Mouse (Mus musculus) neural tube, embryonic 13.5 days (tissue): ENCODE results near the gene Scnn1a. TPM values are rescaled to one million over a fixed set of nuclear protein-coding genes. Genes with fewer than 3 reads are reported as not detected.

ENCODE experiments used
- ATAC-seq: fragments of 200-750 bp; cut with Nextera tagmentation; 2 replicates; pipeline ENCODE4 v1.8.0; 2017; ENCODE audit warnings: low read depth, mild to moderate bottlenecking, moderate TSS enrichment, moderate library complexity
- H3K27ac ChIP-seq: fragments of 300-500 bp; sonication (generic); replicated peaks from 2 replicates; pipeline ENCODE4 v1.5.1; 2015; ENCODE audit warnings: moderate library complexity, mild to moderate bottlenecking, inconsistent platforms
- H3K27me3 ChIP-seq: fragments of 300-500 bp; sonication (generic); 2 replicates; pipeline ENCODE4 v1.6.1; 2015; ENCODE audit warnings: mild to moderate bottlenecking, inconsistent platforms
- H3K36me3 ChIP-seq: fragments of 300-500 bp; sonication (generic); 2 replicates; pipeline ENCODE4 v1.6.1; 2015; ENCODE audit warnings: mild to moderate bottlenecking, inconsistent platforms
- H3K4me1 ChIP-seq: fragments of 300-500 bp; sonication (generic); replicated peaks from 2 replicates; pipeline ENCODE4 v1.6.1; 2015; ENCODE audit warnings: inconsistent platforms
- H3K4me2 ChIP-seq: fragments of 300-500 bp; sonication (generic); 2 replicates; pipeline ENCODE4 v1.6.1; 2015; ENCODE audit warnings: inconsistent platforms, mild to moderate bottlenecking, moderate library complexity
- H3K4me3 ChIP-seq: fragments of 300-500 bp; sonication (generic); 2 replicates; pipeline ENCODE4 v1.5.1; 2015; ENCODE audit warnings: mild to moderate bottlenecking, inconsistent platforms
- H3K9ac ChIP-seq: fragments of 300-500 bp; sonication (generic); 2 replicates; pipeline ENCODE4 v1.6.1; 2015; ENCODE audit warnings: moderate library complexity, mild to moderate bottlenecking, inconsistent platforms
- H3K9me3 ChIP-seq: fragments of 300-500 bp; sonication (generic); 2 replicates; pipeline ENCODE4 v1.6.1; 2016; ENCODE audit warnings: inconsistent platforms
- WGBS: fragments of 180-500 bp; shearing (Covaris S2); methylation state at CpG from one replicate; pipeline ENCODE4 v1.1.7; 2015; 5-methylcytosine and 5-hydroxymethylcytosine counted together
- polyA plus RNA-seq: library from polyadenylated mRNA; unstranded; fragments of >200 nt; fragmentation: Nextera tagmentation; extraction: Ambion mirVana; gene quantifications from 2 replicates; pipeline ENCODE4 v1.2.1, GENCODE M21; 2015

Gene Scnn1a
- polyA plus RNA-seq, 1 experiment from 2014 or later: 0.36 TPM

GRCm38 (mm10) chr6:125328243-125328642, 7.8 kb downstream of the Scnn1a start:
- no peaks in the 10 kb centered on the region for H3K9me3 ChIP-seq
- no peak overlapping the region for H3K27ac ChIP-seq
- peaks cover 5% of the 10 kb centered on the region; the same call in 1 of the 2 replicates for H3K4me1 ChIP-seq
- H3K4me3 ChIP-seq: no peak overlapping the region
- H3K36me3 ChIP-seq: no peaks in the 10 kb centered on the region
- ATAC-seq: no peak
- no peak overlapping the region for H3K9ac ChIP-seq
- H3K27me3 ChIP-seq: peaks cover 7% of the 10 kb centered on the region
- 81% methylated on average over 5 of the region's 5 CpGs for WGBS
- no peak overlapping the region for H3K4me2 ChIP-seq

- Histone ChIP-seq H3K4me2 (peak overlapping the region; percentile 75), H3K27me3 (no peaks in the 10 kb centered on the region), H3K27ac (no peak overlapping the region), H3K4me1 (peaks cover 5% of the 10 kb centered on the region; the same call in 1 of the 2 replicates), H3K4me3 (peak overlapping the region; percentile 47), H3K9me3 (no peaks in the 10 kb centered on the region), H3K36me3 (no peaks in the 10 kb centered on the region), H3K9ac (peak overlapping the region; percentile 68)
- peak; percentile 90 for ATAC-seq
- under 1% methylated on average over 39 of the region's 39 CpGs for WGBS
Measured at GRCm38 (mm10) chr6:125330626-125331326, 10.3 kb downstream of the Scnn1a start.

- Histone ChIP-seq H3K36me3 (no peaks in the 10 kb centered on the region), H3K27me3 (no peaks in the 10 kb centered on the region), H3K4me2 (no peak overlapping the region), H3K4me1 (peaks cover 5% of the 10 kb centered on the region; the same call in 1 of the 2 replicates), H3K9me3 (no peaks in the 10 kb centered on the region), H3K4me3 (no peak overlapping the region), H3K27ac (no peak overlapping the region), H3K9ac (no peak overlapping the region)
- no peak for ATAC-seq
- 79% methylated on average over 14 of the region's 14 CpGs for WGBS
Measured at GRCm38 (mm10) chr6:125333112-125333899, 12.8 kb downstream of the Scnn1a start.

GRCm38 (mm10) chr6:125334356-125334755, 13.9 kb downstream of the Scnn1a start:
- Histone ChIP-seq H3K9me3 (no peaks in the 10 kb centered on the region), H3K36me3 (no peaks in the 10 kb centered on the region), H3K27ac (no peak overlapping the region), H3K4me3 (no peak overlapping the region), H3K27me3 (no peaks in the 10 kb centered on the region), H3K4me2 (no peak overlapping the region), H3K4me1 (peaks cover 5% of the 10 kb centered on the region; the same call in 1 of the 2 replicates), H3K9ac (no peak overlapping the region)
- 39% methylated on average over 2 of the region's 2 CpGs for WGBS
- no peak for ATAC-seq

- H3K9me3 ChIP-seq: no peaks in the 10 kb centered on the region
- no peak overlapping the region for H3K9ac ChIP-seq
- no peaks in the 10 kb centered on the region for H3K4me1 ChIP-seq
- no peak overlapping the region for H3K4me3 ChIP-seq
- H3K27me3 ChIP-seq: no peaks in the 10 kb centered on the region
- H3K36me3 ChIP-seq: no peaks in the 10 kb centered on the region
- H3K4me2 ChIP-seq: no peak overlapping the region
- 78% methylated on average over 9 of the region's 9 CpGs for WGBS
- H3K27ac ChIP-seq: no peak overlapping the region
- ATAC-seq: no peak
Measured at GRCm38 (mm10) chr6:125338791-125339660, 18.6 kb downstream of the Scnn1a start.

- no peaks in the 10 kb centered on the region for H3K27me3 ChIP-seq
- H3K9me3 ChIP-seq: no peaks in the 10 kb centered on the region
- no peak overlapping the region for H3K4me3 ChIP-seq
- no peak overlapping the region for H3K9ac ChIP-seq
- H3K36me3 ChIP-seq: no peaks in the 10 kb centered on the region
- no peak overlapping the region for H3K4me2 ChIP-seq
- 78% methylated on average over 5 of the region's 5 CpGs for WGBS
- peak overlapping the region; percentile 42; the same call in 1 of the 2 replicates for H3K27ac ChIP-seq
- ATAC-seq: no peak
- H3K4me1 ChIP-seq: no peaks in the 10 kb centered on the region
Measured at GRCm38 (mm10) chr6:125340244-125340643, 19.8 kb downstream of the Scnn1a start.

- Histone ChIP-seq H3K4me3 (no peak overlapping the region), H3K4me2 (no peak overlapping the region)
- 42% methylated on average over 3 of the region's 3 CpGs for WGBS
Measured at GRCm38 (mm10) chr6:125342198-125342597, 21.7 kb downstream of the Scnn1a start.

GRCm38 (mm10) chr6:125344084-125344483, 23.6 kb downstream of the Scnn1a start:
- H3K4me3 ChIP-seq: no peak overlapping the region
- H3K36me3 ChIP-seq: no peaks in the 10 kb centered on the region
- no peaks in the 10 kb centered on the region for H3K9me3 ChIP-seq
- H3K9ac ChIP-seq: no peak overlapping the region
- H3K27ac ChIP-seq: no peak overlapping the region
- H3K4me1 ChIP-seq: peaks cover 5% of the 10 kb centered on the region
- 54% methylated on average over 8 of the region's 8 CpGs for WGBS
- ATAC-seq: no peak
- H3K27me3 ChIP-seq: peaks cover 10% of the 10 kb centered on the region
- H3K4me2 ChIP-seq: no peak overlapping the region

More at GRCm38 (mm10) chr6:125342198-125342597, 21.7 kb downstream of the Scnn1a start:
- Histone ChIP-seq H3K9ac (no peak overlapping the region), H3K27me3 (no peaks in the 10 kb centered on the region), H3K36me3 (no peaks in the 10 kb centered on the region), H3K27ac (no peak overlapping the region), H3K4me1 (no peaks in the 10 kb centered on the region), H3K9me3 (no peaks in the 10 kb centered on the region)
- ATAC-seq: no peak

- H3K27me3 ChIP-seq: peaks cover 12% of the 10 kb centered on the region
- no peak for ATAC-seq
- no peak overlapping the region for H3K27ac ChIP-seq
- H3K9ac ChIP-seq: no peak overlapping the region
- H3K36me3 ChIP-seq: no peaks in the 10 kb centered on the region
- 68% methylated on average over 4 of the region's 4 CpGs for WGBS
- H3K4me2 ChIP-seq: no peak overlapping the region
- H3K9me3 ChIP-seq: no peaks in the 10 kb centered on the region
- H3K4me3 ChIP-seq: no peak overlapping the region
- peaks cover 13% of the 10 kb centered on the region for H3K4me1 ChIP-seq
Measured at GRCm38 (mm10) chr6:125344866-125345265, 24.4 kb downstream of the Scnn1a start.

GRCm38 (mm10) chr6:125345625-125346024, 25.2 kb downstream of the Scnn1a start:
- H3K4me3 ChIP-seq: no peak overlapping the region
- 90% methylated on average over 1 of the region's 1 CpGs for WGBS
- H3K4me1 ChIP-seq: peaks cover 20% of the 10 kb centered on the region
- H3K36me3 ChIP-seq: no peaks in the 10 kb centered on the region
- no peaks in the 10 kb centered on the region for H3K9me3 ChIP-seq
- H3K27ac ChIP-seq: no peak overlapping the region
- no peak overlapping the region for H3K9ac ChIP-seq
- H3K4me2 ChIP-seq: no peak overlapping the region
- no peak for ATAC-seq
- peaks cover 19% of the 10 kb centered on the region for H3K27me3 ChIP-seq

- no peak overlapping the region for H3K9ac ChIP-seq
- 56% methylated on average over 2 of the region's 2 CpGs for WGBS
- H3K27ac ChIP-seq: no peak overlapping the region
- H3K4me3 ChIP-seq: no peak overlapping the region
- ATAC-seq: no peak
- H3K36me3 ChIP-seq: no peaks in the 10 kb centered on the region
- peaks cover 19% of the 10 kb centered on the region for H3K27me3 ChIP-seq
- H3K9me3 ChIP-seq: no peaks in the 10 kb centered on the region
- no peak overlapping the region for H3K4me2 ChIP-seq
- H3K4me1 ChIP-seq: peaks cover 23% of the 10 kb centered on the region
Measured at GRCm38 (mm10) chr6:125346029-125346428, 25.6 kb downstream of the Scnn1a start.
